Mouse (Mus musculus): Measurements from ENCODE around the gene Ipo9.

The Ipo9 gene

GRCm38 (mm10) chr1:135373171-135373677, 57.1 kb downstream of the Ipo9 start:
- intact Hi-C loops (cut with DNase I): no loop called here

- intact Hi-C loops (cut with DNase I): loop anchor here (5.0 kb wide), 2 partner anchors 87 to 112 kb away; partner anchors contain the start of genes Elf3 and Rnpep
These were observed 60.9 kb downstream of the Ipo9 start for GRCm38 (mm10) chr1:135369415-135369814.

- intact Hi-C loops (cut with DNase I): loop anchor here (1.0 to 5.0 kb wide), 3 partner anchors 87 to 197 kb away; partner anchors contain the start of genes Elf3 and Rnpep
These were observed 61.3 kb downstream of the Ipo9 start for GRCm38 (mm10) chr1:135368982-135369381.

GRCm38 (mm10) chr1:135368245-135368644, 62.1 kb downstream of the Ipo9 start:
- intact Hi-C loops (cut with DNase I): loop anchor here (1.0 to 5.0 kb wide), 3 partner anchors 86 to 196 kb away; partner anchors contain the start of genes Elf3 and Rnpep

GRCm38 (mm10) chr1:135367595-135367994, 62.7 kb downstream of the Ipo9 start:
- intact Hi-C loops (cut with DNase I): loop anchor here (5.0 kb wide), 2 partner anchors 85 to 110 kb away; partner anchors contain the start of genes Elf3 and Rnpep

GRCm38 (mm10) chr1:135367005-135367404, 63.3 kb downstream of the Ipo9 start:
- intact Hi-C loops (cut with DNase I): loop anchor here (5.0 kb wide), 2 partner anchors 85 to 110 kb away; partner anchors contain the start of genes Elf3 and Rnpep

- intact Hi-C loops (cut with DNase I): loop anchor here (5.0 kb wide), 2 partner anchors 84 to 109 kb away; partner anchors contain the start of genes Elf3 and Rnpep
These were observed 63.9 kb downstream of the Ipo9 start for GRCm38 (mm10) chr1:135366380-135366779.

GRCm38 (mm10) chr1:135363446-135363845, 66.9 kb downstream of the Ipo9 start:
- intact Hi-C loops (cut with DNase I): no loop called here

GRCm38 (mm10) chr1:135362115-135362514, 68.2 kb downstream of the Ipo9 start:
- intact Hi-C loops (cut with DNase I): no loop called here

GRCm38 (mm10) chr1:135361491-135361890, 68.8 kb downstream of the Ipo9 start:
- intact Hi-C loops (cut with DNase I): no loop called here

GRCm38 (mm10) chr1:135359071-135359470, 71.2 kb downstream of the Ipo9 start:
- intact Hi-C loops (cut with DNase I): no loop called here

GRCm38 (mm10) chr1:135351953-135352352, 78.3 kb downstream of the Ipo9 start:
- intact Hi-C loops (cut with DNase I): no loop called here

- intact Hi-C loops (cut with DNase I): no loop called here
These were observed 82.7 kb downstream of the Ipo9 start for GRCm38 (mm10) chr1:135347498-135348169.

- intact Hi-C loops (cut with DNase I): no loop called here
These were observed 83.4 kb downstream of the Ipo9 start for GRCm38 (mm10) chr1:135346891-135347290.

- intact Hi-C loops (cut with DNase I): no loop called here
These were observed 86.3 kb downstream of the Ipo9 start for GRCm38 (mm10) chr1:135344026-135344425.

GRCm38 (mm10) chr1:135341947-135342346, 88.4 kb downstream of the Ipo9 start:
- intact Hi-C loops (cut with DNase I): no loop called here

Small RNA genes within 50 kb of the gene (microRNA-seq; reads per million reads assigned to microRNA genes)
- 0.23 to 0.99 reads per million in 2 experiments for gene Mir1231

Data from adrenal gland (tissue).